Mouse (Mus musculus) ES-Bruce4 (cell line): ENCODE measurements around the gene Gab1.

ENCODE experiments used
- EP300 ChIP-seq: IDR thresholded peaks from 2 replicates; pipeline ENCODE4 v1.6.1; 2011; ENCODE audit warnings: low read depth, low read length; ENCODE audit not compliant: insufficient read depth
- POLR2A ChIP-seq: IDR thresholded peaks from one replicate; pipeline ENCODE4 v1.8.1; 2011; ENCODE audit warnings: low read length; ENCODE audit not compliant: insufficient read depth

- TF ChIP-seq POLR2A (no peak), EP300 (no peak)
Measured at GRCm38 (mm10) chr8:80811591-80811991, 68.7 kb downstream of the Gab1 start.
